Mouse (Mus musculus) testis, postnatal 10 days (tissue): ENCODE results near the gene Olfr1336.
"Not testable (repeated sequence)": the region's sequence is repeated elsewhere in the genome, so short reads cannot be mapped to it uniquely, and the experiment has no call there.

Experiments
- DNase-seq: peaks from one replicate; pipeline ENCODE4 v3.0.0; 2021; ENCODE audit warnings: low spot score

Olfr1336 gene

DNA sequence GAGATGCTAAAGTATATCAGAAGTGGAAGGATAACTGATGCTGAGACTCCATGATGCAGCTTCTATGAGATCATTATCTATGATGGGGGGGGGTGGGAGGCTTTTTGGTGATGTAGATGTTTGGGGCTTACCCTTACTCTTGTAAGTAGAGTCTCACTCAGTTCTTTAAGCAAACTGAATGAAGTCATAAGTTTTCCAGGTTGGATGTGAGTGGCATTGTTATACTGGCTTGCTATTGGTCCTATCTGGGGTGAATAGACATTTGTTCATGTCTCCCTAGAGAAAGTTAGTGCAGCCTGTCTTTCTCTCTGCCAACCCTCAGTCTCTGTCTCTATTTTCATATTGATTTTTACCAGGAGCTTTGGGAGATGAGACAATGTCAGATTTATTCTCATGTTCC lies at the start of gene Olfr1336:
Olfr1336 (plus strand) TSS at position 301 of the 400 bp plus-strand sequence.
- DNase-seq: no peak

DNA sequence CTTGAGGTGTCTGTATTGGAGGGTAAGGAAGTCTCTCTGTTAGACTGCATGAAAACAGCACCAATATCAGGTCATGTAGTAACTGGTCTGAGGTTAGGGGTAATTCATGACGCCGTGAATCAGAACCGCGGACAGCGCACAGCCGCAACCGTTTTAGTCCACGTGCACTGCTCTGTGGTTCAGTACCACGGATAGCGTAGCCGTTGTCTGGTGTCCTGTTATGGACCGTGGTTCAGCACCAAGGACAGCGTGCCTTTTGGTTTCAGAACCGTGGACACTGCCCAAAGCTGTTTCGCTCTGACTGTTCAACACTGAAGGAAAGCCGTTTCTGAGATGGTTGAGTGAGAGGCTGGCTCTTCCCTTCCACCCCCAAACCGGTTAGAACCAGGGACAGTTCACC lies 45.9 kb upstream of the Olfr1336 start, which contains the start of gene Gm20715:
Gm20715 (plus strand) TSS at position 235 of the 400 bp plus-strand sequence.
- peak; percentile 99 for DNase-seq

DNA sequence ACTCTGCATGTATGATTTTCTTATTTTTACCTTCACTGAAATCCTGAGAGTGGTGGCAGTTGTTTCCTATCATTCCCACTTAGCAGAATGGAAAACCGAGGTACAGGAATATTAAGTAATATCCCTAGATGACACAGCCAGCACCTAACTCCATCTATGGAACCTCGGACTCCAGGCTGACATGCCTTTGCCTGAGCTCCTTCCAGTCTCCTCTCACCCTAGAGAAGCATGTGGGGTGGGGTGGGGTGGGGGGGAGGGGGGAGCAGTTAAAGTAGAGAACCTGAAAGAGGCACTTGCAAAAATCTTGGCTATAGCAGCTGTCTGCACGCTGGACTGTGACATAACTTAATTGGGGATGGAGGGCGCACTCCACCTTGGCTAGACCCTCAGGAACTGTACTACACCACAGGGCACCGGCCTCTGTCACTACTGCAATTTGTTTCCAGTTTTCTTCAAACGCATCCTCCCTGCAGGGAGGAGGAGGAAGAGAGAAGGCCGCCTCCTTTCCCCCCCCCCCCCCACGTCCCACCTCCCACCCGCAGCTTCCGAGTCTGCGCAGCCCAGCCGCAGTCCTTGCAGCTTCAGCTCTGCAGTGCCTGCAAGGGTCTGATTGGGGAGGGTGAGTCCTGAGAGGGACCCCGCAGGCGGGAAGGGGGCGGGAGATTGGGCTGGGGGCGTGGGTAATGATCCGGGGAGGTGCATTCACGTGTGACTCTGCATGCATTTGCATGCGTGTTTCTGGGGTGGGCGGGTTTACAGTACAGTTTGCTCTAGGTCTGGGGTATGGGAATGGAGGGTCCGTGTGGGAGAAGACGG lies 41.1 kb upstream of the Olfr1336 start:
- DNase-seq: no peak

DNA sequence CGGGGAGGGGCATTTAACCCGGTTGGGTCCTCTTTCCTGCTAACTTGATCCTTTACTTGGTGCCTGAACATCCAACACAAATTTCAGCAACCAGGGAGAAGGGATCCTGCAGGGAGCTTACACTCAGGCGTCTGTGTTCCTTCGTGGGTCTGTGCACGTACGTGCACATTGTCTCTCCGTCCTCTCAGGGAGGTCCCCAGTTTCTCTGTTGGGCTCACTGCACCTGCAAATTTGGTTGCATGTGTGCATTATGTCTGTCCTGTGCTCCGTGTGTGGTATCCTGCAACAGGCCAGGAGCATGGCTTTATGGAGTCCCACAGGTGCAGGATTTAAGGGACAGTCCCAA lies 40.6 kb upstream of the Olfr1336 start:
- no peak for DNase-seq

DNA sequence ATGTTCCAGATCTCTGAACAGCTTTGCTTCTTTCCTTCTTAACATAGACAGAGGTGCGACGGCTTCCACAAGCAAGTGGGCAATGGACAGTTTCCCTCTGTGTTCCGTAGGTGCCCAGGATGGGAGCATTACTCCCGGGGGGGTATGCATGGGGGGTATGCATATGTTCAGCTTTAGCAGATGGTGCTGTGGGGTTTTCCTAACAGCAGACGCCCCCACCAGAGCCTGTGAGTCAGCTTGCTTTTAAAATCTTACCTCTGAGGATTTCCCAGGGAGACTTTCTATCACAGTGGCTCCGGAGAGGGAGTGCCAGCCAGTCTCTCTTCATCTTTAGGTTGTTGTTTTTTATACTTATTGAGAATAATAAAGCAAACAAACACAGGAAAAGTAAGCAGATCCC lies 36.1 kb upstream of the Olfr1336 start:
- DNase-seq: no peak

DNA sequence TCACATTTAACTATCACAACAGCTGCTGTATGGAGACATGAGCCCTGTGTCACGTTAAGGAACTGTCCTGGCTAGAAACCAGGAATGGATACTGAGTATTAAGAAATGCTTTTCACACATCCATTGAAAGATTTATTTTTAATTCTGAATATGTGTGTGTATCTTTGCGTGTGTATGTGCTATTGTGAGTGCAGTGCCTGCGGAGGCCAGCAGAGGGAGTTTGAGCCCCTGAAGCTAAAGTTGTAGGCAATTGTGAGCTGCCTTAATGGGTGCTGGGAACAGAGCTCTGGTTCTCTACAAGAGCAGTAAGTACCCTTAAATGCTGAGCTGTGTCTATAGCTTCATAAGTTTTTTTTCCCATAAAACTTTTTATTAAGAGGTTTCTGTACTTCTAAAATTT lies 26.6 kb upstream of the Olfr1336 start:
- no peak for DNase-seq

DNA sequence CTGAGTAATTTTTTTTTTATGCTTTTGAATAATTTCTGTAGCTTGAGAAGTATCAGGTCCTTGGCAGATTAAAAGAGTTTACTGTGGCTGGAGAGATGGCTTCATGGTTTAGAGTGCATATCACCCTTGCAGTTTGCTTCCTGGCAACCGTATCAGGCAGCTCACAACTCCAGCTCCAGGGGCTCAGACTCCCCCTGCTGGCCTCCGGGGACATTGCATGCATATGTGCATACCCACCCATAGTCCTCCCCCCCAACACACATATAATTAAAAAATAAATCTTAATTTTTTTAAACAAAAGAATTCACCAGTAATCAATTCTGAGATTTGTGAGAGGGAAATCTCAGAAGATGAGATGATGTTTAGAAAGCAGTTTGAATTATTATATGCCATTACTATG lies 25.6 kb upstream of the Olfr1336 start:
- DNase-seq: peak; percentile 55

DNA sequence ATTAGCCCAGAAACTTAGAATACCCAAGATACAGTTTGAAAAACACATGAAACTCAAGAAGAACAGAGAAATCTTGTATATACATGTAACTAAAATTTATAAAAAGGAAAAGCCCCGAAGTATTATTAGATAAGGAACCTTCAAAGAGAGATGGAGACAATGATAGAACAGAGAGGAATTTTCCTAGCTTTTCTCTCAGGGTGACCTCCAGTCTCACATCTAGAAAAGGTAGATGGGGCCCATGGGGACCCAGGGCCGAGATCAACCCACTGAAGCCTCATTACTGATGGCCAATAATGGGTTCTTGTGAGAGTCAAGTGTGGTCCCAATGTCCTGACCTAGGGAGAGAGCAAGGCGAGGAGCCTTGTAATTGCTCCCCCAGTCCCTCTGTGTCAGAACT lies 17.6 kb upstream of the Olfr1336 start, which contains the start of gene Olfr1344:
Olfr1344 (plus strand) TSS at position 301 of the 400 bp plus-strand sequence.
- DNase-seq: no peak

DNA sequence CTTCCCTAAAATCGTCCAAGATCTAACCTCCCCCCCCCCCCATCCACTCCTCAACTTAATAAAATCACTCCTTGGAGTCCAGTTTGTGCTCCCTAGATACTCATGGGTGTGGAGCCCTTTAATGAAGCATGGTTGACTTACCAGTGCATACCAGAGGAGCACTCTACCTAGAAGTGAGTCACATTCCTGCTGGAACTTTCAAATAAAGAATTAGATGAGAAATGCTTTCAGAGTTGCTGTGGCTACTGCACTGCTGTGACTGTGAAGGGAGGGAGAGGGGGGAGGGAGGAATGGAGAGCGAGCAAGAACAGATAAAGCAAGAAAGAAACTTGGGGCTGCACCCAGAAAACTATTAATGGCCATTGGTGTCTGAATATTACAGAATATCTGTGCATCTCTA lies 14.8 kb upstream of the Olfr1336 start:
- no peak for DNase-seq

DNA sequence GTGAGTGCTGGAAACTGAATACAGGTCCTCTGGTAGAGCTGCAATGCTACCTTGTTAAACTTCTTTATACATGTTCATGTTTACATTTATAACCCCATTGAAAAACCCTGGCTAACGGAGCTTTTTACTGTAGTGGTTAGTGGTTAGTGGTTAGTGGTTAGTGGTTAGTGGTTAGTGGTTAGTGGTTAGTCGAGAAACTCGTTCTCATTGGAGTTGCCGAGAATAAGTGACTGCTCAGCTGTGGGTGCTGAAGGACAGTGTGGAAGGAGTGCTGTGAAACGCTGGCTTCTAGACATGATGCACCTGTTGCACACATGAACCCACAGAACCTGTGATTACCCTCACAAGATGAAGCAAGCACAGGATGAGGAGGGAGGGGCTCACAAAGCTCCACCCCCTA lies 8.2 kb upstream of the Olfr1336 start:
- no peak for DNase-seq

DNA sequence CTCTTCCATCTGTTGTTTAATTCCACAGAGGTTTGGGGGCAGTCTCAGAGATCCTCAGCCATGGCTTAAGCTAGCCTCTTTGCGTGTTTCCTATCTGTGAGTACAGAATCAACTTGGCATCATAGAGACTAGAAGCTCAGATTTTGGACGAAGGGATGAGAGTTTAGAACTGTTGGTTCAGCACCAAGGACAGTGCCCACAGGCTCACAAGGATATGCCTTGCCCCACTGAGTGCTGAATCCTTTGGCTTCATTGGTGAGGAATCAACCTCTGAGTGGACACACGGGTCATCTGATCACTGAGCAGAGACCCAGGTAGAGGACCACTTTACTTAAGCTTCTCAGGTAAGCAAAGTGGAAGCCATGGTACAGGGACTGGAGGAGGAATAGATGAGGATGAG lies 431 bp downstream of the Olfr1336 start:
- no peak for DNase-seq

DNA sequence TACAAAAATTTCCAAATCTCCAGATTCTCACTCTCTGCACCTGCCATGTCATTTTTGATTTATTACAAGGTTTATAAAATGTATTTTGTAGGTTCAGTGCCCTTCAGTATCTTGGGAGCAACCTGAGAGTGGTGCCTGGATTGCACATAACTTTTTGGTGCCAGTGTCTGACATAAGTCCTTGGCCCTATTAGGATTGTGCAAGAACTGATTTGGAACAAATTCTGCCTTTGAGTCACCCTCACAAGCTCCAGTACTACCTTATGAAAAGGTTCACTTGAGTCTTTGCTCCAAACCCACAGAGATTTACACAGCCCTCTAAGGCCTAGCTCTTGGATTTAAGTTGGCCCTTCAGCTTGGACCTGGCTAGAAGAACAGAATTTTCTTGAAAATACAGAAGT lies 11.0 kb downstream of the Olfr1336 start, which contains the start of gene Olfr1346:
Olfr1346 (plus strand) TSS at position 151 of the 400 bp plus-strand sequence.
- DNase-seq: no peak

DNA sequence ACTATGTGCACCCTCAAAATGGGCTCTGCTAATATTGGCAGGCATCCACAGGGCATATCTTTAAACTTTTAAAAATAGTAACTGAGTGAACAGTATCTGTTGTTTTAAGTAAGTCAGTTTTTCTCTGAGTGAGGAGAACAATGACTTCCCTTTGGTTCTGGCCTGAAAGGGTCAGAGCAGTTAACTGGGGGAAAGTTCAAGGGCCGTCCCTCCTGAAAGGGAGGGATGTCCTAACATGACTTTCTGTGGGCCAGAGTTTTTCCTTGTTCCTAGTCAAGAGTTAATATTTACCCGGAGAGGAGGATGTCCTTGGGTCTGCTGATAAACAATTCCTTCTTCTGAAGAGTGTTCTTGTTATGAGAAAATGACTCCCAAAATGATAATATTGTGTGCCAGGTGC lies 21.7 kb downstream of the Olfr1336 start:
- DNase-seq: not testable (repeated sequence)

DNA sequence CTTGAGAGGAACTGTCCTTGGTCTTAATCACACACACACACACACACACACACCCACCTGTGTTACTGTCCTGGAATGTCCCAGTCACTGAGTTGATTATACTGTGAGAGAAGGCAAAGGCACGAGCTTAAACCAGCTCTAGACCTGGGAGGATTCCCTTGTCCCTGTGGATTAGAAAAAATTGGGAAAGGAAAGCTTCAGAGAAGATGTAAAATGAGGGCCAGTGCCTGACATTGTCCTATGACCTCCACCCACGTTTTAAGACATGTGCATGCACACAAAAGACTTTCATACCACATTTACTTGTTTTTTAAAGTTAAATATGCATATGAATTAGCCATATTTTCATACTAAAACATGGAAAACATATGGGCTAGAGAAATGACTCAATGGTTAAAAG lies 30.9 kb downstream of the Olfr1336 start, which contains the start of gene Olfr5:
Olfr5 (minus strand) TSS at position 101 of the 400 bp plus-strand sequence.
- DNase-seq: no peak

DNA sequence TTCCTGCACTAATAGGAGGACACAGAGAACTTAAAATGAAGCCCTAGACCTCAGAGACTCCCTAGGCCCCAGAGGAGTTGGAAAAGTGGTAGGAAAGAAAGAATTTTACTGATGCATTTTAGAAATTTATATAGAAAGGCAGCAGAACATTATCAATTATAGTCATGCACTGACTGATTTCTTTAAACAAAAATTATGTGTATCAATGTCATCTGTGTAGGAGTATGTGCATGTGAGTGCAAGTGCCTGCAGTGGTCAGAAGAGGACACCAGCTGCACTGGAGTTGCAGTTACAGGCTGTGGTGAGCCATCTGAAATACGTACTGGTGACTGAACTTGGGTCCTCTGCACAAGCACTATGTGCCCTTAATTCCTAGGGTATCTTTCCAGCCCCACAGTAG lies 43.7 kb downstream of the Olfr1336 start, which contains the start of gene Olfr1347:
Olfr1347 (minus strand) TSS at position 101 of the 400 bp plus-strand sequence.
- DNase-seq: no peak

DNA sequence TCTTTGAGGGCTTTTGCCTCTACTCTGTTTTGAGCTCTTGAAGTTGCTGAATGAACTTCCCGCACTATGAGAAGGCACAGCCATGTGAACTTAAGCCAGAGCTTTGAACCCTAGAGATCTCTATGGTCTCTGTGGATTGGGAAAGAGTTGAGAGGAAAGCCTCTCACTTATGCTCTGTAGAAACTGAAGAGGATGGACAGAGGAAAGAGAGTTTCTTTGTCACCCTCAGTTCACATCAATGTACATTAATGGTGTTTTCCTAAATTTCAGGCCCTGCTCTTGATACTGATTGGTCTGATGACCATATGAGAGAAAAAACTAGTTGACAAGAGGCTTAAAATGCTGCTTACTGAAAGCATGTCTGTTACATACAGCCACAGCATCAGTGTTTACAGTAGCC lies 52.7 kb downstream of the Olfr1336 start, which contains the start of gene Olfr1348:
Olfr1348 (minus strand) TSS at position 101 of the 400 bp plus-strand sequence.
- no peak for DNase-seq
